Mouse (Mus musculus): ENCODE measurements around the gene Gabrg1.

The Gabrg1 gene

DNA sequence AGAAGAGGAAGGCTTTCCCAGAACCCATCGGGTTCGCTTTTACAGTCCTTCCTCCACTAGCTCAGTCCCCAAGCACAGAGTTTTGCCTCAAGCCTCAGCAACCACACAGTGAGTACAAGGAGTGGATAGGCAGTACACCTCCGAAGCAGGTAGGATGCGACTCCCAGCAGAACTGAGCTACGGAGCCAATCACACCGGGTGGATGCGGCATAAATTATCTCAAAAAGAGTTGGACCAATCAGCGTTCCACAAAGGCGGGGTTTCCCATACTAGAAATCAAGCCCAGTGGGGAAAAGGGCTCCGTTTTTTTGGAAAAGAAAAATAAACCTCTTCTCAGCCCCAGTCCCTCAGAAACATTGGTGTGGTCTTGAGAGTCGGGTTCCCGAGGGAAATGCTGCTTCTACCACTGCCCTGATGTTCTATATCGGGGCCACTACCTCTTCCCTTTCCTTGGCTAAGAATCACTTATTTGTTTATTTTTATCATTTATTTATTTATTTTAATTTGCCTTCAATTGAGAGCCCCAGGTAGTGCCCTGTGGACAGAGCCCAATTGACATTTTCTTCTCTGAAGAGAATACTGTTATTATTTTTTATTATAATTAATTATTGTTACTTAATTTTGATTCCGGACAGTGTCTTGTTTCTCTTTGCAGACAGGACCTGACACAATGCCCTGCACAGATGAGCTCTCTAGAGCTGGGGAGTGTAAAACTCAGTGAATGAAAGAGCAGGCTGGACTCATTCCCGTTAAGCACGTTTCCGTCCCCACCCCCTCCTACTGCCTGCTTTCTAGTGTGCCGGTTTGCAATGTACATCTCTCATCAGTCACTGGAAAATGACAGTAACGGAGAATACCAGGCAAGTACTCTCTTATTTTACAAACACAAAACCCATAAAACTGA lies at the start of gene Gabrg1:
Gabrg1 (minus strand) TSS at position 426 of the 904 bp plus-strand sequence.
- DNase-seq: peak; percentile 6 to 11

DNA sequence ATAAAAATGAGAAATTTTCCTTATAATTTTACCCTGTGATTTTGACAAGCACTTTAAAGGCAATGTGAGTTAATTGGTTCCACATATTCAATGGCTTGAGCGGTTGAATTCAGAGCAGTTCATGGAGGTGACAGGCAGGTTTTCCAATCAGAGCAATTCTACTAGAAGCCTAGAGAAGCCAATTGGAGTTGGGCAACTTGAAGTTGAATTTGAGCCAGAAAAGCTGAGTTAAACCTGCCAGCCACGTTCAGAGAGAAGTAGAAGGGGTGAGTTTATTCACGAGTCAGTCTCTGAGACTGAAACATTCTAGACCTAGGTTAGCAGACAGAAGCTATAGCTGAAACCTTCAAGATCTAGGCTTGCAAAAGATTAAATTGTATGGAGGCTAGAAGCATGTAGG lies 41.6 kb upstream of the Gabrg1 start:
- DNase-seq: no peak

DNA sequence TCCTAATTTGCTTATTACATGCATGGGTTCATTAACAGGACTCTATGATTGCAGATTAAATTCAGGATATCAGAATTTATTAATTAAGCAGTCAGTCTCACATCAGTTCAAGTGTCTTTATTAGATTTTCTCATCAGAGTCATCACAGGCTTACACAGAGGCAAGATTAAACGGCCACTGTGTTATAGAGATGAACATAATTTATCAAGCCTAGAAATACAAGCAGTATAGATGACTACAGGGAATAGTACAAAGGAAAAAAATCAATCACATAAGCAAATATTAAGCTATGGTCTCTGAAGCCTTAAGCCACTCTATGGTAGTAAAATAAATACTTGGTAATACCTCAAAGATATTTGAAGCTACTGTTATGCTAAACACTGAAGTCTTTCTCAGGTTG lies 27.7 kb upstream of the Gabrg1 start:
- DNase-seq: no peak

DNA sequence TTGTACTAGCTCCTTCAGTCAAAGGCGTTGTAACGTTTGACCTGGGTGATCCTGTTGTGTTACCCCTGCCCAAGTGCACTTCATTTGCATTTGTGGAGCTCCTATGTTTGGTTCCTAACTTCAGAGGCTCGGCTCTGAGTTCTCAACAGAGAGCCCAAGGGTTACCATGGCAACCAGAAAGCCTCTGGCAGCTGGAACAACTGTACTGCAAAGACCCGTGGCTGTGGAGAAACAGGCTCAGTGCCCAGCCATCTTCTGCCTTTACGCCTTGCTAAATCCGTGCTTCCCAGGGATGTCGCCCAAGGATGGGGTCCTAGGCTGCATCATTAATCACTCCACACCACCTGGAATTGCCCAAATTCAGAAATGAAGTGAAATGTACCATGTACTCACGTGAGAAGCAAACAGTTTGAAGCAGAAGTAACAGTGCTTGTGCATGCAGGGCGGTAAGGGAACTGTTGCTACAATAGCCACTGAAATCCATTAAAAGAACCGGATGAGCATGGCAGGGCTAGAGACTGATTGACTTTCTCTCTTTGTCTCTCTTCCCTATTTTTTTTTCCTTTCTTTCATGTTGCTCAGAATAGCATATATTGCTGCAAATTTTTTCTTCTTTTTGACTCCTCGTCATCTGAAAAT lies 798 bp upstream of the Gabrg1 start:
- DNase-seq: no peak

DNA sequence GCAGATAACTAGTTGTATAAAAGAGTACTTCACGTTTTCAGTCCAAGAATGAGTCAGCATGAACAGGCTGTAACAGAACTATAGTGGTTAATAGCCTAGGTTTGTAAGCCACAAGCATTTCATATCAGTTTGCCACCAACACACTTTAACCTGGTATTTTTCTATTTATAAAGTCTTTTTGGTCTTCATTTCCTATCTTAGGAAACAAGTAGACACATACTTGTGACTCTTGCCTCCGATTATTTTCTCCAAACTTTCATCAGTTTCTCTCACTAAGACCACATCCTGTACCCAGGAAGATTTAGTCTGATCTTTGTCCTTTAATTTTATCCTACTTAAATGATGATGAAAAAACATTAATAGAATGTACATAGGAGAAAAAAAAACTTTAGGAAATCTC lies 23.7 kb downstream of the Gabrg1 start:
- no peak for DNase-seq

DNA sequence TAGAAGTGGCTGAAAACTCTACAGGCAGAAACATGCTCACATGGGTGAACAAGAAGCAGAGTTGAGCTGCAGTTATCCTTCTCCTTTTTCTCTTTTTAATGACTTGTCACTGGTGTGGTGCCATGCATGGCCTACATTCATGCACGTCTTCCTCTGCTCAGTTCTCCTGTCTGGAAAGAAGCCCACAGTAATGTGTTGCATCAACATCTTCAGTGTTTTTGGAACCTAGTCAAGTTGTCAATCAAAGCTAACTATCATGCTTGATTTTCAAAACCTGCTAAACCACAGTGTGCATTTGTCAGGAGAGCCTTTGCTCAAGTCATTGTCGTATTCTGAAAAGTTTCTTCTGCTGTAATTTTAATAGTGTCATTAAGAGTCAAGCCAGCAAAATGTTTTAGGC lies 106.3 kb downstream of the Gabrg1 start:
- no peak for DNase-seq

DNA sequence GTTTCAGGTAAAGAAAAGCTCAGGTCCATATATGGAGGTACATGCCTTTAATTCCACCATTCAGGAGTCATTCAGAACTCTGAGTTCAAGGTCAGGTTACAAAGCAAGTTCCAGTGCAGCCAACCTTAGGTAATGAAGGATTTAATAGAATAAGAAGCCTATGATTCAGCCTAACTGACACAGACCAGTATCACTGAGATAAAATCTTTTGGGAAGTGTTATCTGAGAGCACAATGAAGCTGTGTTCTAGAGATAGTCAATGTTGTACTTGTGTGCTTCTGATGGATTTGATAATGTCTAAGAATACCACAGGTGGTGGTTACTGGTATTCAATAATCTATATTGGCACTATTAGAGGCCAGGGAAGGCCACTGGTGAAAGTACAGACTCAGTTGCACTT lies 138.1 kb downstream of the Gabrg1 start:
- DNase-seq: no peak
